Mouse (Mus musculus): ENCODE data around the gene Josd2.
A peak's percentile ranks its signal among the peaks of the same experiment; 100 is the strongest.

Josd2 gene

GRCm38 (mm10) chr7:44446070-44446855, 21.5 kb upstream of the Josd2 start:
- DNase-seq (ENCODE audit: low spot score): no peak

DNA sequence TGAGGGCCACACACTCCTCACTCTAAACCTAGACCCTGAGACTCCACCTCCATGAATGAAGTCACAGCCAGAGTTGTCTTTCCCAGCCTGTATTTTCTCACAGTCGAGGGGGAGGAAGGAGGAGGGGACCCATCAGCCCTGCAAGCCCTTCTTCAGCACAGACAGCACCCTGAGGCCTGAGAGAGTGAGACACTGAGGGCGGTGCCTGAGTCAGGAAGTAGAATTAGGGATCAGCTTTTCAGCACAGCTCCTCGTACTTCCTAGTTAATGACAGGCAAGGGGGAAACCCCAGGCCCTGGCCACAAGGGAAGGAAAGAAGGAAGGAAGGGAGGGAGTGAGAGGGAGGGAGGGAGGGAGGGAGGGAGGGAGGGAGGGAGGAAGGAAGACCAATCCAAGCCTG, 14.5 kb upstream of the Josd2 start:
- no peak for DNase-seq (ENCODE audit: low spot score)

GRCm38 (mm10) chr7:44456302-44456701, 11.5 kb upstream of the Josd2 start:
- no peak for DNase-seq (ENCODE audit: low spot score)

GRCm38 (mm10) chr7:44460067-44460466, 7.7 kb upstream of the Josd2 start:
- DNase-seq (ENCODE audit: low spot score): no peak

- no peak for DNase-seq (ENCODE audit: low spot score)
Measured at GRCm38 (mm10) chr7:44460767-44461502, 6.8 kb upstream of the Josd2 start.

DNA sequence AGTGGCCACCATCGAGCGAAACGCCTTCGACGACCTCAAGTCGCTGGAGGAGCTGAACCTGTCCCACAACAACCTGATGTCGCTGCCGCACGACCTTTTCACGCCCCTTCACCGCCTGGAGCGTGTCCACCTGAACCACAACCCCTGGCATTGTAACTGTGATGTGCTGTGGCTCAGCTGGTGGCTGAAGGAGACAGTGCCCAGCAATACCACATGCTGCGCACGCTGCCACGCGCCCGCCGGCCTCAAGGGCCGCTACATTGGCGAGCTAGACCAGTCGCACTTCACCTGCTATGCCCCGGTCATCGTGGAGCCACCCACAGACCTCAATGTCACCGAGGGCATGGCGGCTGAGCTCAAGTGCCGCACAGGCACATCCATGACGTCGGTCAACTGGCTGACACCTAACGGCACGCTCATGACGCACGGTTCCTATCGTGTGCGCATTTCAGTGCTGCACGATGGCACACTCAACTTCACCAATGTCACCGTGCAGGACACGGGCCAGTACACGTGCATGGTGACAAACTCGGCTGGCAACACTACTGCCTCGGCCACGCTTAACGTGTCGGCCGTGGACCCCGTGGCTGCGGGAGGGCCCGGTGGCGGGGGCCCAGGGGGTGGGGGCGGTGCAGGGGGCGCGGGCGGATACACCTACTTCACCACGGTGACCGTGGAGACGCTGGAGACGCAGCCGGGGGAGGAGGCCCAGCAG, 6.1 kb upstream of the Josd2 start:
- DNase-seq (ENCODE audit: low spot score): no peak

DNA sequence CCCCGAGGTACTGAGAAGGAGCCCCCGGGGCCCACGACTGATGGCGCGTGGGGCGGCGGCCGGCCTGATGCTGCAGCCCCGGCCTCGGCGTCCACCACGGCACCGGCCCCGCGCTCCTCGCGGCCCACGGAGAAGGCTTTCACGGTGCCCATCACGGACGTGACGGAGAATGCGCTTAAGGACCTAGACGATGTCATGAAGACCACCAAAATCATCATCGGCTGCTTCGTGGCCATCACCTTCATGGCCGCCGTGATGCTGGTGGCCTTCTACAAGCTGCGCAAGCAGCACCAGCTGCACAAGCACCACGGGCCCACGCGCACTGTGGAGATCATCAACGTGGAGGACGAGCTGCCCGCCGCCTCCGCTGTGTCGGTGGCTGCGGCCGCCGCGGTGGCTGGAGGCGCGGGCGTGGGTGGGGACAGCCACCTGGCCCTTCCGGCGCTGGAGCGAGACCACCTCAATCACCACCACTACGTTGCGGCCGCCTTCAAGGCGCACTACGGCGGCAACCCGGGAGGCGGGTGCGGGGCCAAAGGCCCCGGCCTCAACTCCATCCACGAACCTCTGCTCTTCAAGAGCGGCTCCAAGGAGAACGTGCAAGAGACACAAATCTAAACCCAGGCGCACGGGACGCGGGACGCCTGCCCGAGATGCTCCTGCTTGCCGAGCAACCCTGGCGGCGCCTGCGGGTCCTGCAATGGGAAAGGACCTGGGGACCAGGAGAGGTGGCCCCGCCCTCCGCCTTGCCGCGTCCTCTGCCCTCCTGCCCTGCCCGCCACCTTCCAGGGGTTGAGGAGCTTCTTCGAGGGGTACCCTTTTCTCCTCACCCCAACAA, 5.3 kb upstream of the Josd2 start:
- DNase-seq (ENCODE audit: low spot score): no peak

DNA sequence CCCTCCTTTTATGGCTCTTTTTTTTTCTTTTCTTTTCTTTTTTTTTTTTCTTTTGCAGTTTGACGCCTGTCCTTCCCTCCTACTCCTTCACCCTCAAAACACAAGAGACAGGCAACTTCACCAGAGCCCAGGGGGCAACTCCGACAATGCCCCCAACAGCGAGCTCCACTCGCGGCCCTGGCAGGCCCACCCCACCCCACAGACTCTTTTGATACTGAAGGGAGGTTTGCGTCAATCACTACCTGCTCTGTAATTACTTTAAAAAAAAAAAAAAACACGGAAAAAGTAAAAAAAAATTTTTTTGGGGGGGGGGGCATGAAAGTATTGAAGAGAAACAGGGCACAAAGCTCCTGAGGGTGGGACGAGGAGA, 4.7 kb upstream of the Josd2 start:
- DNase-seq (ENCODE audit: low spot score): no peak

- no peak for DNase-seq (ENCODE audit: low spot score)
Measured at GRCm38 (mm10) chr7:44463556-44464225, 4.1 kb upstream of the Josd2 start.

- DNase-seq (ENCODE audit: low spot score): no peak
Measured at GRCm38 (mm10) chr7:44464511-44464910, 3.3 kb upstream of the Josd2 start.

GRCm38 (mm10) chr7:44465111-44465510, 2.7 kb upstream of the Josd2 start, which contains the start of gene Aspdh:
TSS of gene Aspdh (plus strand) at chr7:44465391.
- no peak for DNase-seq (ENCODE audit: low spot score)

GRCm38 (mm10) chr7:44466006-44466887, 1.5 kb upstream of the Josd2 start:
- DNase-seq (ENCODE audit: low spot score): no peak

DNA sequence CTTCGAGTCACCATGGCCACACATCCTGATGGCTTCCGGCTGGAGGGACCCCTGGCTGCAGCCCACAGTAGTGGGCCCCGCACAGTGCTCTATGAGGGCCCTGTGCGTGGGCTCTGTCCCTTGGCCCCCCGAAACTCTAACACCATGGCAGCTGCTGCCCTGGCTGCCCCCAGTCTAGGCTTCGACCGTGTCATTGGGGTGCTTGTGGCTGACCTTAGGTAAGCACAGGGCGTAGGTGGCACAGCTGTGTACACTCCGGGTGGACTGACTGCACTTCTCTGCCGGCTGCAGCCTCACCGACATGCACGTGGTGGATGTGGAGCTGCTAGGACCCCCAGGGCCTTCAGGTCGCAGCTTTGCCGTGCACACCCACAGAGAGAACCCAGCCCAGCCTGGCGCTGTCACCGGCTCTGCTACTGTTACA, 880 bp upstream of the Josd2 start:
- no peak for DNase-seq (ENCODE audit: low spot score)

- DNase-seq (ENCODE audit: low spot score): peak; percentile 68
Measured at GRCm38 (mm10) chr7:44468644-44469285, 985 bp downstream of the Josd2 start.

GRCm38 (mm10) chr7:44469677-44470675, 2.2 kb downstream of the Josd2 start:
- DNase-seq (ENCODE audit: low spot score): peak; percentile 84

DNA sequence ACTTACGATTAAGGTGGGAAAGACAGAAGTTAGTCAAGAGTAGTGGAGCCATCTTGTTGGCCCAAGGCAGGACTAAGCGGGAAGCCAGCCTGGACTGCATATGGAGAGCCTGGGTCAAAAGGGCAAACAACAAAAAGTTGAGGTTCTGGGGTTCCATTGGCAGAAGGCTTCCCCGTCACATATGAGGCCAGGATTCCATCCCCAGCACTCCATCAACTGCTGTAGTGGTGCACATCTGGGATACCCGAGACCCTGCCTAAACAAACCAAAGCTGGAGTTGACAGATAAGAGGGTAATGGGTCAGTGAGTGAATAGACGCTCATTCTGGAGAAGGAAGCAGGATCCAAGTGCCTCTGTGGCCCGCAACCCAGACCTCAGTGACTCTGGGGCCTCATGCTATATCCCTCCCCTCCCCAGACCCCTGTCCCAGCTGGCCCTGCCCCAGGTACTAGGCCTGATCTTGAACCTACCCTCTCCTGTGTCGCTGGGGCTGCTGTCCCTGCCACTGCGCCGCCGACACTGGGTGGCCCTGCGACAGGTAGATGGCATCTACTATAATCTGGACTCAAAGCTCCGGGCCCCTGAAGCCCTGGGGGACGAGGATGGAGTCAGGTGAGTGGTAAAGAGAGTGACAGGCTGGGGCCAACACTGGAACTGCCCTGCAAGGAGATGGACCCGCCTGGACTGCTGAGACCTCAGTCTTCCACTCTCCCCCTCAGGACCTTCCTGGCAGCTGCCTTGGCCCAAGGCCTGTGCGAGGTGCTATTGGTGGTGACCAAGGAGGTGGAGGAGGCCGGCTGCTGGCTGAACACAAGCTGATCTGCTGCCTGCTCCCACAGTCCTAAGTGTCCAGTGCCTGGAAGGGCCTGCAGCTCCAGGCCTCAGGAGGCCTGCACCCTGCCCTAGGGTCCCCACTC, 3.2 kb downstream of the Josd2 start:
- peak; percentile 50 for DNase-seq (ENCODE audit: low spot score)

- no peak for DNase-seq (ENCODE audit: low spot score)
Measured at GRCm38 (mm10) chr7:44471880-44472557, 4.2 kb downstream of the Josd2 start.

Data from c-Kit-positive CD71-positive TER-119-positive erythroid progenitor cells, embryonic 14.5 days (primary cell).